Mouse (Mus musculus) cerebellum, postnatal 10 days (tissue): Measurements from ENCODE around the gene Gns.
A peak's percentile ranks its signal among the peaks of the same experiment; 100 is the strongest.

ENCODE experiments used
- DNase-seq, 2 experiments: peaks; one replicate each; pipeline ENCODE4 v3.0.0; 2021; ENCODE audit warnings: mixed read lengths in 2 of 2

The Gns gene

DNA sequence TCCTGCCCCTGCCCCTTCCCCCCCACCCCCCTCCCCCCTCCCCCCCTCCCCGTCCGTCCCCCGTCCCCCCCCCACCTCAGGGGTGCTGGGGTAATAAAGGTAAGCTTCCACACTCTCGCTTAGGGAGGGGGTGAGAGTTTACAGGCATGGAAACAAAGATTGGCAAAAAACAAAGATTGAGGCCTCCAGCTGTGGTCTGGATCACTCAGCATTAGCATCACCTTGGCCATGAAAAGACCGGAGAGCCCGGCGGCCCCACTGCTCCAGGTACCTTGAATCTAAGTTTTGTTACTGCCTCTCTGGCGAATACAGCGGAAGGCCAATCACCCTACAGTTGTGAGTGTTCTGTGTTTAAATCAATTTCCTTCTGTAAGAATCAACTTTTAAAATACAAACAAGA, 39.1 kb downstream of the Gns start:
- DNase-seq: no peak

- peak; percentile 65 to 72 for DNase-seq
Measured at GRCm38 (mm10) chr10:121409717-121410116, 44.8 kb downstream of the Gns start.

DNA sequence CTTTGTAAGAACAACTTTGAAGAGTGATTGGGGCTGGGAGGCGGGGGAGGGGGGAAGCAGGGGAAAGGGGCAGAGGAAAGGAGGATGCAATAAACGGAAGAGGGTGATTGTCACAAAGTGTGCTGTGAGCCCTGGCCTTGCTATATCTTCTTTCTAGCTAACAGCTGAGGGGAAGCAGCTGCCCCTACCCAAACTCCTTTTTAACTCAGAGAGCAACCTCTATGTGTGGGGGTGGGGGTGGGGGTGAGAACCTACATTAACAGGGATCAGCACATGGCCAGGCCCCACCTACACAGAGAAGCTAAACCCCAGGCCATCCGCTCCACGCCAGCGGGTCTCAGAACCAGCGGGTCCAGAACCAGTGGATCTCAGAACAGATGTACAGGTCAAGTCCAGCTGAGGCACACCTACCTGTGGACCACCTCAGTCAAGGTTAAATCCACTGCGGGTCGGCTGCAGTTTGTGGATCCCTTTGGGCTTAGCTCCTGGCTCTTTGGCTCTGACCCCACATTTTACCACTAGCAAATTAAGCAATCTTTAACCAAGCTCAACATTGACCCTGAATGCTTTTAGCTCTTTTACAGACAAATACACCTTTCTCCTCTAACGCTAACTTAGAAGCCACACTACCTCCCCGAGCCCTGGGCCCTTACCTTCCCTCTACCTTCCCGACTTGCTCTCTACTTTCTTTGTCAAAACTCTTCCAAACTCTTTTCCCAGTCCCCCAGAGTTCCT, 47.0 kb downstream of the Gns start:
- no peak for DNase-seq

DNA sequence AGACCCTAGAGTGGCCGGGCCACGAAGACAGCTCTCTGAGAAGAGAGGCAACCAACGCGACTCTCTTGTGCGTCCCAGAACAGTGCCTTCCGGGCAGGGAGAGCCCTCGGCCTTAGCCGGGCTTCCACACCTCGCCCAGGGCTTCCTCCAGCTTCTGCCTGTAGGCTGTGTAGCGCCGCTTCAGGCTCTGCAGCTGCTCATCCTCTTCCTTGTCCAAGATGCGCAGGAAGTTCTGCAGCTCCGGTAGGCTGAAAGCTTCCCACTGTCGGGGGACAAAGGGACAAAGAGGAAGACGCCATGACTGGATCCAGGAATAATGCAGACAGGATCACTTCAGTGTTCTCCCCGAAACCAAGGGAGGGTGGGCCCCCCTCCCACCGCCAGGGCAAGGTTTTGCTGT, 47.9 kb downstream of the Gns start:
- no peak for DNase-seq

DNA sequence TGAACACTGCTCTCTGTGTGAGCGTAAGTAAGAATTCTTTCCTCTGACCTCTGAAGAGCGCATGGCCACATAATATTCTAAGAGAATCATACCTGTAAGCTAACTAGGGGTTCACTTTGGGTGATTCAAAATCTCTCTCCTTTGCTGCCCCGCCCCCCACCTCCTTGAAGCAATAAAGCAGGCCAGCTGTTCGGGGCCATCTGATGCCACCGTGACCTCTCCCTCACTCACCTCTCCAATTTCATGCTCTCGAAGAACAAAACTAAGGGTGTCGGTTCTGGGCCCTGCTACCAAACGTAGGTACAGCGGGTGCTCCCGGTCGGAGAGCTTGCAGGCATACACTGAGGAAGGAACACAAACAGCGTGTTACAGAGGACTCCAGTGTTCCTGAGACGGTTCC, 49.2 kb downstream of the Gns start:
- DNase-seq: no peak

DNA sequence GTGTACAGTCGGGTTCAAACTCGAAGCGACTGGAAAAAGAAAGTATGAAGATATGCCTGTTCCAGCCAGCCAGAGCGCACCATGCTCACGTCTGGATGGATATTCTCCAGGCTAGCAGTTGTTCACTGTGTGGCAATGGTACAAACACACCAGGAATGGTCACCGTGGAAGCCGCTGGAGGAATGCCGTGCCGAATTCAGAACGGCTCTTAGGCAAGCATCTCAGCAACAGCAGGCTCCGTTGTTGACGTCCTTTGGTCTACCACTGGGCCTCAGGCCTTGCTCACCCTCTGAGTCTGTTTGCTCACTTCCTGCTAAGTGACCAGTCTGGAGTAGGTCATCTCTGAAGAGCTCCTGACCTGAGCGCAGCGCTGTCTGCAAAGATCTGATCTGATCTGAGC, 53.9 kb downstream of the Gns start:
- peak; percentile 41 to 65 for DNase-seq

DNA sequence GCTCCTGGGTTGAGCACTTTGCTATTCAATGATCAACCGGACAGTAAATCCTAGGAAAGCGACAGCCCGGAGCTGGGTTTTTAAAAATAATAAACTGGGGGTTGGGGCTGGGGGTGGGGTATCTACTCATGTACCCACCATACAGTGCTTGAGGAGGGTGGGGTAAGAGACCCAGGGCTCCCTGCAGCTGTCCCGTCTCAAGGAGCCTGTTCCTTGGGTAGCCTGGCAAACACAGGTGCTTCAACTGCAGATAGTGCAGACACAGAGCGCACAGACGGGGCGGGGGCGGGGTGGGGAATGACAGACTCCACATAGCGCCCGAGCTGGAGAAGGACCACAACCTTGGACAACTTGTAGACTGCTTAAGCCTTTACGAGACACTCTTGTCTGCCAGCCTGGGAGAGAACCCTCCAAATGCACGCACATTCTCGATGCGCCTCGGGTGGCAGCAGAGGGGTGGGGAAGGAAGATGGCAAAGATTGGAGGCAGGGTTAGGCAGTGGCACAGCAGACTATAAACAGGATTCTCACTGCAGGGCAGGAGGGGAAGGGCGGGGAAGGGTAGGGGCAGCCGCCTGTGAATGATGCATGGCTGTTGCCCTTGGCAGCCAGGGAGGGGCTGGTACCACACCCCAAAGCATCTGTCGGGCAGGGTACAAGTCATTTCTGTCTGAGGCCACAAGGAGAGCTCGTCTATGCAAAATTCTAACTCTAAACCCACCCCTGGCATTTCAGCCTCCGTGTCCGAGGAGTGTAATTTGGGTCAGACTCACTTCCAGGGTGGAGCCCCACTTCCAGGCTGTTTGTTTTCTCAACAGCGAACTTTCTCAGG, 55.0 kb downstream of the Gns start:
- DNase-seq: peak; percentile 62 to 75

- peak; percentile 50 to 62 for DNase-seq
Measured at GRCm38 (mm10) chr10:121421023-121421422, 56.1 kb downstream of the Gns start.

- peak in 1 of 2 experiments; percentile 45 for DNase-seq
Measured at GRCm38 (mm10) chr10:121421657-121422290, 56.9 kb downstream of the Gns start.

- DNase-seq: no peak
Measured at GRCm38 (mm10) chr10:121422294-121422693, 57.4 kb downstream of the Gns start.

DNA sequence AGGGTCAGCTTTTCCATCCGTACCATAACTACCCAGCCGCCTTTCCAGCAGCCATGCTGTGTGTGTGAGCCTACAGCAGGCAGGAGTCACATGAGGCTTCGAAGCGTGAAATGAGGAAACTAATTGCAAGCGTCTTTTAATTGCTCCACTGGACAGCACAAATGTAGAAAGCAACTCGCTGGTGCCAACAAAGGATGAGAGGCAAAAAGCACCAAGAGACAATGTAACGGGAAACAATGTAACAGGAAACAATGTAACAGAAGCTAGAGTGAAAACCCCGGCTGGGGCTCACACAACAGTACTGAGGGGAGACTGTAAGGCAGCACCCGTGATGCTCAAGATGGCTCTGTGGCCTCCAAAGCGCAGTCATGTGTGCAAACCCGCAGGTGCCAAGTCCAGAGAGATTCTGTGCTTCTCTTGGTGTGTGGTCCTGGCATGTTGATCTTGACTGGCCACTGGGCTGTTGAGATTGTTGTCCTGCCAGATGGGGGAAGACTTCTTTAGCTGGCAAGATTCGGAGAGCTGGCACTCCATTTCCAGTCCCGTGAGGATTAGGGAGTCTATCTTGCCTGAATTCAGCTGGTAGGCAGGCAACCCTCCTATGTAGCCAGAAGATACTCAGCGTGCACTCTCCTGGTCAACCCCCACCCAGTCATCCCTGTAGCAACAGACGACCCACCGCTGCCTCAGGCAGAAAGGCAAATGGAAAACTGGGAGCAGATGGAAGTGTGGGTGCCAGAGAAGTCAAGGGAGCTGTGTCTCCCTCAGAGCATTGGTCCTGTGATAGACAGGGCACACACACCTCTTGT, 58.9 kb downstream of the Gns start:
- DNase-seq: peak; percentile 84 to 89

DNA sequence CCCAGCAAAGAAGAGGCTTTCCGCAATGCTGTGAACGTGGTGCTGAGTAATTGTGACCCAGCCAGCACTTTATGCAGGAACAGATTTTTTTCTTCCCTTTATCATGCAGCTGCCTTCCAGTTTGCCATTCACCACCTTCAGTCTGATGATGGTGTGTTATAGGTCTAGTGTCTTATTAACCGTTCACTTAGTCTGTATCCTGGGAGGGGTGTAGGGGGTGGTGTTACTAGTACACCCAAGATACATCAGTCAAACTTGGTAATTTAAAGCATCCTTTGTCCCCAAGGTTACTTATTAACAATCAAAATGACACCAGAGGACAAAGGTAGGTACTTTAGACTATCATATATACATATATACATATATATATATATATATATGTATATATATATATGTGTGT, 59.6 kb downstream of the Gns start:
- DNase-seq: no peak

DNA sequence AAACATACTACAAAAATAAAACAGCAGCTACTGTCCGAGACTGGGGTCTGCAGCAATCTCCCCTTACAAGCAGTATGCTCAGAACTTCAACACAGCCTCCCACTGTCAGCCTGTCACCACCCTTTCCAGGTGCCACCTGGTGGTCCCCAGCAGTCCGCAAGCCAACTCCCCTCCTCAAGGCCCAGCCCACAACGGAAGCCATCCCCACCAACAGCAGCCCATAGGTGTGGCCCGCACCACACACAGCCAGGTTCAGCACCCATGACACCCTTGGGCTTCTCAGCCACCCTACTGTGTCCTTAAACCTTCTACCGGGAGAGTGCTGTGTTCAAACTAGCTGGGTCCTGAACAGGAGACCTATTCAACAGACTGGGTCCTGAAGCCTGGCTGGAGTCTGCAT, 60.2 kb downstream of the Gns start:
- DNase-seq: no peak

DNA sequence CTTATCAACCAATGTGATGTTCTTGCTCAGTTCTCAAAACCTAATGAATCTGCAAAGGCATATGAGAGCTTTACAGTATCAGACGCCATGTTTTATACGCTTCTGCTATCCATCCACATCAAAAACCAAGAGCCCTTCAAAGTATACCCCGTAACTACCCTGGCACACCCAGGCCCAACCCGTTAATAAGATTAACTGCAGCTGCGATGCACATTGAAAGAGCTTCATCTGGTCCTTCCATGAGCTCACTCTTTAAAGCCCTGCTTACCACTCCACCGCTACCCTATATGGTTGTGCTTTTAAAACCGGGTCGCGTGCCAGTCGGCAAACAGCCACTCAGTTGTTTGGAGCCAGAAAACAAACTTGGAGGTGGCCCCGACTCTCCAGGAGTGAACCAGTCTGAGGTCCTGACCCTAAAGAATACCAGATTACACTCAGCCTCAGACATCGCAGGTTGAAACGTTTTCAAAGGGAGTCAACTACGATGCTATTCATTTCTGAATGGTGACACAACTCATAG, 60.7 kb downstream of the Gns start:
- DNase-seq: peak in 1 of 2 experiments; percentile 47

- peak; percentile 55 to 57 for DNase-seq
Measured at GRCm38 (mm10) chr10:121426458-121427070, 61.7 kb downstream of the Gns start.

GRCm38 (mm10) chr10:121427136-121427535, 62.2 kb downstream of the Gns start:
- peak; percentile 64 to 79 for DNase-seq

DNA sequence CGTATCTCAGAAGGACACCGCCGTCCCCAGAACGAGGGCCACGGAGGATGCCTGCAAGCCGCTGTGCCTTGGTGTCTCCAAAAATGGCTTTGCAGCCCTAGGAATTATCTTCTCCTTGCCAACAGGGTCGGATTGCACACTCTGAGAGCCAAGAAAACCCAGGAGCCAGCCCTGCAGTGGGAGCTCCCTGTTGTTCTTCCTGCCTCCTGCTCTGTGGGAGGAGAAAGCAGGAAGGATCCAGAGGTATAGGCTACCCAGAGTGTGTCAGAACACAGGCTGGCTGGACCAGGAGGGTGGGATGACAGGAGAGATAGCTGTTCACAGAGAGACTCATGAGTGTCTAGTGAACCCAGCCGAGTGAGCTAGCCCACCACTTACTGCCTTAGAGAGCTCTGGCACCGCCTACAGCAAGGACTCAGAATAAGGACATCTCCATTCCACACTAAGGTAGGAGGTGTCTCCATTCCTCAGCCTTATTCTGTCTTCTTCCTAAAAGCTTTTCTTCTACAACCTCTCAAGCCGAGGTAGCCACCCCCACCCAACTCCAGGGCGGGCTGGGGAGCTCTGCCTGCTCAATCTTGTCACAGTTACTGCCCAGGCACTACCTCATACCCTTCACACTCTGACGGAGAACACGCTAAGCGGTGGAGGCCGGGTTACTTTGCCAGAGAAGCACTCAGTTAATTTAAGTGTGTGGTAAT, 63.3 kb downstream of the Gns start:
- DNase-seq: no peak

DNA sequence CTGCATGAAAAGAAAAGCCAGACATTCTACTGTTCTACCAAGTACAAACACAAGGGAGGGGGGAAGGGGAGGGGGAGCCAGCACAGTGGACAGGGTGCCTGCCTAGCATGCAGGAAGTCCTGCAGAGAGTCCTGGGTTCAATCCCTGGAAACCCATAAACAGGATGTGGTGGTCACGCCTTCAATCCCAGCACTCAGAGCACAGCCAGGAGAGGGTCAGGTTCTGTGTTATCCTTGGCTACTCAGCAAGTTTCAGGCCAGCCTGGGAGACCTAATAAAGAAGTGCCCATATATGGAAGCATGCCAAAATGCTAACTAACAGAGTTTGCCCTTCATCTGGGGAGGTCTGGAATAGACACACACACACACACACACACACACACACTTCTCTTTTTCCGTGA, 64.2 kb downstream of the Gns start:
- DNase-seq: peak in 1 of 2 experiments; percentile 23

GRCm38 (mm10) chr10:121429581-121429980, 64.7 kb downstream of the Gns start:
- DNase-seq: peak in 1 of 2 experiments; percentile 23

DNA sequence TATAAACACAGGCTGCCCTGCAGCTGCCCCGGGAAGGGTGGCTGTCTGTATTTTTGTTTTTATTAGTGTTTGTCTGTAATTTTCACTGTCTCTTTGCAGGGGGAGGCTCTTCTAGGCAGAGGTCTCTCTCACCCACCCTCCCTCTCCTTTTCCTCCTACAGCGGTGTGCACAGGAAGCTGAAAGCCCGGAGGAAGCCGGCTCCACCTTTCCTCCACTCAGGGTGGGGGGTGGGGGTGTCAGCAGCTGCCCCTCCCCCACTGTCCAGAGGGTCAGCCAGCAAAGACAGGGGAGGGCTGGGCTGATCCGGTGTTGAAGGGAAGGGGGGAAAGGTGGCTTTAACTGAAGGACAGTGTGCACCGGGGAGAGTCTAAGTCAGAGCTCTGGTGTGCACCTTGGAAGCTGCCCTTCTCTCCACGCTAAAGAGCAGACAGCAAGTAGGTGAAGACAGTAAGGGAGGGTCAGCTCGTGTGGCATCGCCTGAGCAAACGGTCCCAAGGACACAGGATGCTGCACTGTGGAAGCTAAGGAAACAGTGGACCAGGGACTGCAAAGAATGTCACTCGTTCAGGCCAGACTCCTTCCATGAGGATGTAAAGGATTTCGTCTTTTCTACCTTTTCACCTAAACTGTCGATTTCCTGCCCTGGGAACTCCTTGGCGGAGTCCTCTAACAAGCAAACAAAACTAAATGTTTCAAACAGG, 65.2 kb downstream of the Gns start:
- peak in 1 of 2 experiments; percentile 28 for DNase-seq
